Mouse (Mus musculus): ENCODE measurements around the gene Gm10251.
"Not testable (repeated sequence)": the region's sequence is repeated elsewhere in the genome, so short reads cannot be mapped to it uniquely, and the experiment has no call there.

Gene Gm10251

GRCm38 (mm10) chr14:6684070-6684469 is at the start of gene Gm10251:
Gm10251 (minus strand) TSS chr14:6684170.
- in situ Hi-C loops (cut with MboI, MseI), result not testable (repeated sequence)

- in situ Hi-C loops (cut with MboI, MseI), result loop anchor here in 1 of 2 experiments (10.0 kb wide), 1 partner anchor 735 kb away; the partner anchor contains the start of gene Gm3755
These were observed 36.2 kb upstream of the Gm10251 start, which contains the start of gene Gm8050 for GRCm38 (mm10) chr14:6720151-6720550. Gm8050 (minus strand) TSS chr14:6720251.

DNA sequence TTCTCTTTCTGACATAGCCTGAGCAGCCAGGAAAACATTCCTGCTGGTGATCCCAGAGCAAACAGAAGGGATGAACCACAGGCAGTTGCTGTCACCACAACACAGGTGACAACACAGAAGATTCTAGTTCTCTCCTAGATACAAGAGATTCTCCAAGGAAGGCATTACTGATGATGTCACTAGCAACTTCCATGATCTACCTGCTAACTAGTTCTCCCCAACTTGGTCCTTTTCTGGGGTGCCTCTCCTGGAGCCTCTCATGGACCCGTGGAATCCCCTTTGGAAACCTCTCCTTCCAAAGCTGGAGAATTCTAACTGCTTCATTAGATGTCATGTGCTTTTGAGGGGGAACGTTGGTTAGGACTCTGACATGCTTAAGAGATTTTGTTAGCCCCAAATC is 61.7 kb downstream of the Gm10251 start, which contains the start of gene Gm3460:
Gm3460 (minus strand) TSS at position 101 of the 400 bp plus-strand sequence.
- in situ Hi-C loops (cut with MboI, MseI), result loop anchor here (25.0 kb wide), 2 partner anchors 335 to 690 kb away; partner anchors contain the start of genes Gm3411 (in 1 of the 2) and Gm3739 (in 1 of the 2)

GRCm38 (mm10) chr14:6606436-6606835 is 77.5 kb downstream of the Gm10251 start:
- in situ Hi-C loops (cut with MboI, MseI), result loop anchor here (5.0 to 25.0 kb wide), 6 partner anchors 319 to 1962 kb away; partner anchors contain the start of genes Gm3739 (in 2 of the 2) and Gm3411 (in 1 of the 2)

DNA sequence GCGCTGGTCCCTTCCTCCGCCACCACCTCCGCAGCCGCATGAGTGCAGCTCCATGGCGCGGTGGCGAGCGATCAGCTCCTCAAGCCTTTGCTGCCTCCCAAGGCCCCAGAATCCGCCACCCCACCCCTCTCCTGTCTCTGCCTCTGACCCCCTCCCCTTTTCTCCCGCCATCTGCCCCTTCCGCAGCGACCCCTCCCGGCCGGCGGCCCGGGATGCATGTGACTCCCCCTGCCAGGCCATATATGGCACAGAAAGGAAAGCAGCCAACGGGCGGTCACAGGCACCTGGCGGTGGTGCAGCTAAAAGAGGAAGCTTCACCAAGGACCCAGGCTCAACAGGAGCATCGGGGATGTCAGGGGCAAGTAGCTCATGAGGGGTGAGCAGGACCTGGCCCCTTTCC is 79.0 kb downstream of the Gm10251 start:
- in situ Hi-C loops (cut with MboI, MseI), result loop anchor here (5.0 to 25.0 kb wide), 6 partner anchors 318 to 1960 kb away; partner anchors contain the start of genes Gm3739 (in 2 of the 2) and Gm3411 (in 1 of the 2)

DNA sequence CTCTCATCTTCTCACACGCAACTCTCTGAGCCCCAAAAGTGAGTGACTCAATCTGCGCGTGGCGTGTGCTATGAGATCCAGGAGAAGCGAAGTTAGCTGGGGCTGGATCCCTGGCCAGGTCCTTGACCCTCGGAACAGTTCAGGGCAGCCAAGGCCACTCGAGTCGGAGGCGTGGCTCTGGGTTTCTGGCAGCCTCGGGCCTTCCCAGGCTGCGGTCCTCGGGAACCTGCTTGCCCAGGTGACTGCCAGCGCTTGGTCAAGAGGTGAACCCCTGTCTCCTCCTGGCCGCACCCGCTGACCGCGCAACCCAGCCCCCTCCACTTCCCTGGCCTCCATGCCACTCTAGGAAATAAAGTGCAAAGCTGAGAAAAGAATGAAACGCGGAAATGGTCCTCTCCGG is 79.4 kb downstream of the Gm10251 start:
- in situ Hi-C loops (cut with MboI, MseI), result loop anchor here (10.0 to 25.0 kb wide), 3 partner anchors 317 to 1960 kb away; partner anchors contain the start of genes Gm3411 (in 1 of the 2) and Gm3739 (in 1 of the 2)

- in situ Hi-C loops (cut with MboI, MseI), result not testable (repeated sequence)
These were observed 93.5 kb downstream of the Gm10251 start, which contains the start of gene Gm3629 for GRCm38 (mm10) chr14:6590513-6590912. Gm3629 (minus strand) TSS chr14:6590613.

Measured in T-helper 17 cell (primary cell).